Comparison of ENCODE assay signal across 28 mouse cellular contexts in genomic region chr4:25473026-25473425, GRCm38 (mm10).
"Had no signal": no experiment of that assay in that cellular context is flagged by ENCODE, and none has a peak within 500 bp of the region (broad histone marks: within the 10 kb centered on the region; RNA-seq: fewer than 3 reads in every experiment).

No protein-coding gene starts in this region.

- H3K4me2 ChIP-seq: heart, embryonic 11.5 days; heart, embryonic 12.5 days; heart, embryonic 13.5 days; heart, embryonic 15.5 days; hindbrain, embryonic 12.5 days; hindbrain, embryonic 13.5 days; hindbrain, embryonic 14.5 days; hindbrain, embryonic 15.5 days; intestine, embryonic 15.5 days had no signal

- H3K27me3 ChIP-seq: heart, embryonic 12.5 days; heart, embryonic 13.5 days; heart, embryonic 15.5 days; hindbrain, embryonic 12.5 days; hindbrain, embryonic 13.5 days; hindbrain, embryonic 15.5 days; intestine, embryonic 15.5 days had no signal

- H3K9me3 ChIP-seq: heart, embryonic 10.5 days; heart, embryonic 12.5 days; heart, embryonic 13.5 days; heart, embryonic 15.5 days; hindbrain, embryonic 10.5 days; hindbrain, embryonic 12.5 days; hindbrain, embryonic 13.5 days; hindbrain, embryonic 15.5 days; intestine, embryonic 15.5 days had no signal

- H3K36me3 ChIP-seq: heart, embryonic 10.5 days; heart, embryonic 12.5 days; heart, embryonic 13.5 days; heart, embryonic 15.5 days; hindbrain, embryonic 10.5 days; hindbrain, embryonic 12.5 days; hindbrain, embryonic 13.5 days; hindbrain, embryonic 15.5 days; intestine, embryonic 15.5 days had no signal

- H3K9ac ChIP-seq: heart, embryonic 12.5 days; heart, embryonic 13.5 days; heart, embryonic 15.5 days; hindbrain, embryonic 12.5 days; hindbrain, embryonic 13.5 days; hindbrain, embryonic 14.5 days; hindbrain, embryonic 15.5 days; intestine, embryonic 15.5 days had no signal

- H3K4me3 ChIP-seq: heart, adult 2 months; heart, embryonic 10.5 days; heart, embryonic 12.5 days; heart, embryonic 13.5 days; heart, embryonic 15.5 days; hindbrain, embryonic 10.5 days; hindbrain, embryonic 12.5 days; hindbrain, embryonic 13.5 days; hindbrain, embryonic 15.5 days; intestine, embryonic 15.5 days; layer of hippocampus, adult 2 months; left cerebral cortex, adult 2 months had no signal

- H3K27ac ChIP-seq: heart, adult 2 months; heart, embryonic 10.5 days; heart, embryonic 13.5 days; heart, embryonic 15.5 days; hindbrain, embryonic 10.5 days; hindbrain, embryonic 12.5 days; hindbrain, embryonic 13.5 days; hindbrain, embryonic 14.5 days; hindbrain, embryonic 15.5 days; hindbrain, postnatal 0 days; intestine, embryonic 15.5 days; kidney, postnatal 0 days; layer of hippocampus, adult 2 months; left cerebral cortex, adult 2 months had no signal

- ATAC-seq: hindbrain, embryonic 16.5 days; hindbrain, postnatal 0 days; inflammation-experienced regulatory T-cells, adult 6 months; intestine, embryonic 15.5 days; intestine, embryonic 16.5 days; intestine, postnatal 0 days had no signal

- H3K4me1 ChIP-seq: heart, embryonic 10.5 days; heart, embryonic 12.5 days; heart, embryonic 13.5 days; heart, embryonic 15.5 days; hindbrain, embryonic 10.5 days; hindbrain, embryonic 12.5 days; hindbrain, embryonic 13.5 days; hindbrain, embryonic 15.5 days; intestine, embryonic 15.5 days had no signal

- DNase-seq: heart, adult 18-20 months; heart, adult 2 months; heart, postnatal 10 days; heart, postnatal 14 days; heart, postnatal 36 days; heart, postnatal 4 days; kidney, adult 11 months; layer of hippocampus, adult 9-11 months; layer of hippocampus, postnatal 36 days had no signal
